Mouse (Mus musculus) myocyte (in vitro differentiated cells): Measurements from ENCODE around the gene Sec14l3. TPM values are rescaled to one million over a fixed set of nuclear protein-coding genes. Genes with fewer than 3 reads are reported as not detected.
"Not testable (repeated sequence)": the region's sequence is repeated elsewhere in the genome, so short reads cannot be mapped to it uniquely, and the experiment has no call there.

Source experiments
- H3K27me3 ChIP-seq: one replicate; pipeline ENCODE4 v1.6.1; 2011; ENCODE audit not compliant: control insufficient read depth, insufficient read depth, insufficient read length
- H3K36me3 ChIP-seq: one replicate; pipeline ENCODE4 v1.6.1; 2011; ENCODE audit not compliant: control insufficient read depth, insufficient read depth
- H3K4me2 ChIP-seq: one replicate; pipeline ENCODE4 v1.6.1; 2011; ENCODE audit warnings: low read depth, control low read depth
- H3K4me3 ChIP-seq: one replicate; pipeline ENCODE4 v1.5.1; 2011; ENCODE audit warnings: mild to moderate bottlenecking, control low read depth, moderate library complexity
- H3K79me2 ChIP-seq: one replicate; pipeline ENCODE4 v1.6.1; 2011; ENCODE audit not compliant: control insufficient read depth, insufficient read depth
- H3ac ChIP-seq: one replicate; pipeline ENCODE4 v1.6.1; 2011; ENCODE audit not compliant: control insufficient read depth, insufficient read length
- CEBPB ChIP-seq: IDR thresholded peaks from 2 replicates; pipeline ENCODE4 v1.6.1; 2011; ENCODE audit warnings: mild to moderate bottlenecking, moderate library complexity; ENCODE audit not compliant: poor library complexity, insufficient read depth, severe bottlenecking
- E2F4 ChIP-seq: IDR thresholded peaks from one replicate; pipeline ENCODE4 v1.6.1; 2011; ENCODE audit warnings: mild to moderate bottlenecking, control low read depth, moderate library complexity; ENCODE audit not compliant: insufficient read depth
- MAX ChIP-seq: IDR thresholded peaks from one replicate; pipeline ENCODE4 v1.6.1; 2011; ENCODE audit warnings: low read depth, mild to moderate bottlenecking, control low read depth
- MYOD1 ChIP-seq, 3 experiments: IDR thresholded peaks; one replicate each; pipeline ENCODE4 v1.6.1; 2011; ENCODE audit warnings: control low read depth in 2 of 3, low read depth in 2 of 3, mild to moderate bottlenecking in 2 of 3, moderate library complexity in 1 of 3; ENCODE audit not compliant: insufficient read length in 2 of 3, control insufficient read depth in 1 of 3
- MYOG ChIP-seq, 3 experiments: IDR thresholded peaks; one replicate each; pipeline ENCODE4 v1.6.1; 2011; ENCODE audit warnings: control low read depth in 2 of 3, low read depth in 2 of 3, mild to moderate bottlenecking in 2 of 3; ENCODE audit not compliant: insufficient read length in 2 of 3, control insufficient read depth in 1 of 3, insufficient read depth in 1 of 3
- POLR2A ChIP-seq: IDR thresholded peaks from one replicate; pipeline ENCODE4 v1.6.1; 2011; ENCODE audit warnings: low read depth, mild to moderate bottlenecking, control low read depth, moderate library complexity; ENCODE audit not compliant: insufficient read length
- POLR2AphosphoS2 ChIP-seq: IDR thresholded peaks from one replicate; pipeline ENCODE4 v1.6.1; 2011; ENCODE audit warnings: low read depth, control low read depth; ENCODE audit not compliant: insufficient read length
- REST ChIP-seq: IDR thresholded peaks from one replicate; pipeline ENCODE4 v1.6.1; 2011; ENCODE audit warnings: mild to moderate bottlenecking, control low read depth, moderate library complexity; ENCODE audit not compliant: insufficient read depth, insufficient read length
- SRF ChIP-seq: IDR thresholded peaks from one replicate; pipeline ENCODE4 v1.6.1; 2011; ENCODE audit warnings: low read depth; ENCODE audit not compliant: control insufficient read depth, insufficient read length
- TCF12 ChIP-seq: IDR thresholded peaks from one replicate; pipeline ENCODE4 v1.6.1; 2011; ENCODE audit warnings: mild to moderate bottlenecking, control low read depth; ENCODE audit not compliant: poor library complexity, insufficient read depth, severe bottlenecking
- TCF3 ChIP-seq: IDR thresholded peaks from one replicate; pipeline ENCODE4 v1.6.1; 2011; ENCODE audit warnings: low read depth, control low read depth; ENCODE audit not compliant: insufficient read length
- USF1 ChIP-seq: IDR thresholded peaks from one replicate; pipeline ENCODE4 v1.6.1; 2011; ENCODE audit warnings: low read depth, mild to moderate bottlenecking, control low read depth, moderate library complexity
- polyA plus RNA-seq: library from polyadenylated mRNA; unstranded; fragments of >200 nt; fragmentation: generic; extraction: Trizol; gene quantifications from one replicate; pipeline ENCODE4 v1.2.1, GENCODE M21; 2012; ENCODE audit warnings: missing spikeins

The Sec14l3 gene
- polyA plus RNA-seq, 1 experiment: not detected

DNA sequence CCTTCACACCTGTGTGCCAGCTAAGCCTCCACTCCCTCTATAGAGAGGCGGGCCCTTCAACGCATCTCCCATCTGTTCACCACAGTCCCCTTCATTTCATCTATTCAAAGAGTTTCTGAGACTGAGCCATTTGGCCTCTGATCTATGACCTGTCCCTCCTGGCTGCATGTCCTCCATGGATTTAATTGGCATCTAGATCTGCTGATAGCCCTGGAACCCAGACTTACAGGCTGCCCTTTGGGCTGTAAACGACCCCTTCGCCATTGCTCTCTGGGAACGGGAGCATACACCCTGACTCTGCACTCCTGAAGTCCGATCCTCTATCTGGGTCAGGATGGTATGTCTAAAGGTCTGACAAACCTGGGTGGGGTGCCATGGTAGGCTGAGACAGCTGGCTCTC lies 48.2 kb downstream of the Sec14l3 start:
- H3K27me3 ChIP-seq: no peaks in the 10 kb centered on the region
- no peak overlapping the region for H3K4me2 ChIP-seq
- H3K4me3 ChIP-seq: no peak overlapping the region
- no peak overlapping the region for H3ac ChIP-seq
- TF ChIP-seq CEBPB (no peak), TCF3 (no peak), POLR2A (no peak), POLR2AphosphoS2 (no peak), USF1 (no peak)
- peaks cover 6% of the 10 kb centered on the region for H3K36me3 ChIP-seq
- no peaks in the 10 kb centered on the region for H3K79me2 ChIP-seq

DNA sequence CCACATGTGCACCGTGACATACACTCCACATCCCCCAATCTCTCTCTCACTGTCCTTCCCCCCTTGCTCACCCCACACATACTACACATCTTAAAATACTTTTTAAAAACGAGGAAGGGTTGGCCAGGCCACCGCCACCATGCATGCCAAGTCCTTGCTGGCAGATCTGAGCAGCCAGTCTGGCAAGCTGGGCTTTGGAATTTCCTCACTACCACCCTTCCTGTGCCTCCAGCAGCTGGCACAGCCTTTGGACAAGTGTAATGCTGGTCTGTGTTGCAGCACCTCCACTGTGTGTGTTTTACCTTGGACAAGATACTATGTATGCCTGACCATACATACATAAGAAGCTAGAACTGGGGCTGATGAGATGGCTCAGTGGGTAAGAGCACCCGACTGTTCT lies 48.9 kb downstream of the Sec14l3 start:
- Histone ChIP-seq H3K36me3 (peaks cover 6% of the 10 kb centered on the region), H3K27me3 (no peaks in the 10 kb centered on the region), H3K79me2 (no peaks in the 10 kb centered on the region), H3K4me2 (no peak overlapping the region), H3K4me3 (no peak overlapping the region), H3ac (no peak overlapping the region)
- TF ChIP-seq MYOG (IDR thresholded peaks at IDR 0.05; ENCODE audit: control insufficient read depth in 1 of 3, insufficient read depth in 1 of 3, insufficient read length in 2 of 3, low read depth in 2 of 3) (peak in 1 of 3 experiments; percentile 40), POLR2AphosphoS2 (no peak)

DNA sequence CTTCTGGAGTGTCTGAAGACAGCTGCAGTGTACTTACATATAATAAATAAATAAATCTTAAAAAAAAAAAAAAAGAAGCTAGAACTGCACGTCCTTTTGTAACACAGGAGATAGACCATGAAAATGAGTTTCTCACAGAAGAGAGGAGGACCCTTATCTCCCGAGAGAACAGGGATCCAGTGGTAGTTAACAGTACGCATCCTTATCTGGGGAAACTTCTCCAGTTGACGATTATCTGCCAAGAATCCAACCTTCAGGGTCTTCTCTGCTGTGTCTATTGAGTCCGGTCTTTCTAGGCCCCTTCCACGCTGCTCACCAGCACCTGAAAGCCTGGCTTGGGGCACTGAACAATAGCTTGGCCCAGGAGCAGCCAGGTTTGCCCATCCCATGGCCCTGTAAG lies 49.3 kb downstream of the Sec14l3 start:
- Histone ChIP-seq H3K79me2 (no peaks in the 10 kb centered on the region), H3K4me2 (no peak overlapping the region), H3K27me3 (no peaks in the 10 kb centered on the region), H3K36me3 (peaks cover 6% of the 10 kb centered on the region), H3ac (no peak overlapping the region), H3K4me3 (no peak overlapping the region)
- no peak for TF ChIP-seq REST
- TF ChIP-seq SRF: no peak
- no peak for TF ChIP-seq MAX
- TF ChIP-seq POLR2A: no peak
- no peak for TF ChIP-seq POLR2AphosphoS2
- no peak for TF ChIP-seq MYOG (IDR thresholded peaks at IDR 0.05; ENCODE audit: control insufficient read depth in 1 of 3, insufficient read depth in 1 of 3, insufficient read length in 2 of 3, low read depth in 2 of 3)
- TF ChIP-seq MYOD1 (IDR thresholded peaks at IDR 0.05; ENCODE audit: control insufficient read depth in 1 of 3, insufficient read length in 2 of 3, low read depth in 2 of 3): no peak
- no peak for TF ChIP-seq TCF3
- no peak for TF ChIP-seq TCF12
- no peak for TF ChIP-seq CEBPB
- no peak for TF ChIP-seq USF1
- no peak for TF ChIP-seq E2F4

DNA sequence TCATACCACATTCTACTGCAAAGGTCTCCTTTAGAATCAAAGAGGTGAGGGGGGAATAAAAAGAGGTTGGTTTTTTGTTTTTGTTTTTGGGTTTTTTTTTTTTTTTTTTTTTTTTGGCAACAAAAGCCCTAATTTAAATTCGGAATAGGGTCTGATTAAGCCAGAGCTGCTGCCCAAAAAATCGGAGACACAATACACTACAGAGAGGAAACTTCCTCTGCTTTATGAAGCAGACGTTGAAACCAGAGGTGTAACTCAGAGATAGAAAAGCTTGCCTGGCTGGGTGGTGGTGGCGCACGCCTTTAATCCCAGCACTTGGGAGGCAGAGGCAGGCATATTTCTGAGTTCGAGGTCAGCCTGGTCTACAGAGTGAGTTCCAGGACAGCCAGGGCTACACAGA lies 49.9 kb downstream of the Sec14l3 start:
- H3K79me2 ChIP-seq, H3K4me3 ChIP-seq, H3K36me3 ChIP-seq, H3ac ChIP-seq, H3K4me2 ChIP-seq, H3K27me3 ChIP-seq: not testable (repeated sequence)

DNA sequence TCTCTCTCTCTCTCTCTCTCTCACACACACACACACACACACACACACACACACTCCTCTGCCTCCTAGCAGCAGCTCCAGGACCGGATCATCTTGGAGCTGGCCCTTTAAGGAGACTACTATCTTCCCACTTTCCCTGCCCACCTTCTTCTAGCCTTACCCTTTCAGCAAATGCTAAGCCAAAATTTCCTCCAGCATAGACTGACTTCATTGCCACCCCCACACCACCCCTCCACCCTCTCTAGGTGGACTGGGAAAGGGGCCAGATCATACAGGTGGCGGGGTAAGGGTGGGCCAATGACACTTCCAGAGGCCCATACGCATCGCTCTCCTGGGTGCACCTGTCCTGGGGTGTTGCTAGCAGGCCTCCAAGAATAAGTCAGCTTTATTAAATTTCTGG lies 50.8 kb downstream of the Sec14l3 start:
- TF ChIP-seq MYOD1 (IDR thresholded peaks at IDR 0.05; ENCODE audit: control insufficient read depth in 1 of 3, insufficient read length in 2 of 3, low read depth in 2 of 3) (no peak), POLR2AphosphoS2 (no peak), MAX (no peak), TCF3 (no peak), E2F4 (no peak), REST (no peak), TCF12 (no peak), USF1 (no peak), CEBPB (no peak), SRF (no peak), POLR2A (no peak), MYOG (IDR thresholded peaks at IDR 0.05; ENCODE audit: control insufficient read depth in 1 of 3, insufficient read depth in 1 of 3, insufficient read length in 2 of 3, low read depth in 2 of 3) (no peak)
- H3ac ChIP-seq: no peak overlapping the region
- H3K4me2 ChIP-seq: peak overlapping the region; percentile 96
- H3K27me3 ChIP-seq: no peaks in the 10 kb centered on the region
- H3K36me3 ChIP-seq: peaks cover 6% of the 10 kb centered on the region
- no peaks in the 10 kb centered on the region for H3K79me2 ChIP-seq
- H3K4me3 ChIP-seq: no peak overlapping the region
